Mouse (Mus musculus) right cerebral cortex, postnatal 25 days (tissue): ENCODE data around the gene Twf2.
"Not testable (repeated sequence)": the region's sequence is repeated elsewhere in the genome, so short reads cannot be mapped to it uniquely, and the experiment has no call there.

Experiments
- DNase-seq: peaks from one replicate; pipeline ENCODE4 v3.0.0; 2022

Gene Twf2

GRCm38 (mm10) chr9:106202819-106203636 is at the start of gene Twf2:
TSS of gene Twf2 (plus strand) at chr9:106203108.
- peak; percentile 93 for DNase-seq

- no peak for DNase-seq
Observed at GRCm38 (mm10) chr9:106154106-106154505, 48.8 kb upstream of the Twf2 start.

DNA sequence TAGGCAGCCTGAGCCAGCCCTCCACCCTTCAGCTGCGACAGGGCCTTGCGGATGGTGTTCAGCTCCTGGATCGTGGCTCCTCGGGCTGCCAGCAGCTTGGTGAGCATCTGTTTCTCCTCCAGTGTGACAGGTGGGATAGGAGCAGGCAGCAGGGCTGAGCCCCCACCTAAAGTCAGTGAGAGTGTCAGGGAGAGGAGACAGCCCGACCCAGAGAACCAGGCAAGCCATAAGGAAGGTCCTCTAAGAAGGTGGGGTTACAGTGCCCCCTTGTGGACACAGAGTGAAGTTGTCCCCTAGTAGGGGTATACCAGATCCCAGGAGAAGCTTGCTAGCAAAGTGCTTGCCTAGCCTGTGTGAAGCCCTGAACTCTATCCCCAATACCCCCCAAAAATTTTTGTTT is 46.5 kb upstream of the Twf2 start:
- DNase-seq, result no peak

DNA sequence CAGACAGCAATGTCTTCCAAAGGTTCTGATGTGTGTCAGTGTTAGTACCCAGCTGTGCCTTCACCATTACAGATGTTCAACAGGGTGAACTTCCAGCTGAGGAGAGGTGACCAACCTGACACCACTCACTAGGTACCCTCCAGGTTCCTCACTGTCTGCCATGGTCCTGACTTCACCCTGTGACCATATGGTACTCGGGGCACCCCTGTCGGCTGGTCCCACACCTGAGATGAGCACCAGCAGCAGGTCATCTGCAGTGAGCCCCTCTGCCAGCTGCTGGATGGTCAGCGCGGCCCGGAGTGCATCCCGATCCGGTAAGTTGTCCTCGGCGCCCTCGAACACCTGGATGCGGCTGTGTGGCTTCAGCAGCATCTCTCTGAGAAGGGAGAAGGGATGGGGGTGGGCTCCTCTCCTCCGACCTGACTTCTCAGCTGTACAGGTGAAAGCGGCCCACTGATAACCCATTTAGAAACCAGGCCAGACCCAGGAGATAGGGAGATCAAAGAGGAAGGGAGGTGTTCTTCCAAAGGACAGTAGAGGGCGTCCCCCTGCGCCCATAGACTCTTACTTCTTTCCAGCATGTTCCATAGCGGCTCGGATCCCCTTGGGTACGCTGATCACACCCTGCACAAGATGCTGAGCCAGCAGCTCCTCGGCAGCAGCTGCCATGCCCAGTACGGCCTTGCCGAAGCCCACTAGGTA is 45.8 kb upstream of the Twf2 start:
- DNase-seq, result no peak

DNA sequence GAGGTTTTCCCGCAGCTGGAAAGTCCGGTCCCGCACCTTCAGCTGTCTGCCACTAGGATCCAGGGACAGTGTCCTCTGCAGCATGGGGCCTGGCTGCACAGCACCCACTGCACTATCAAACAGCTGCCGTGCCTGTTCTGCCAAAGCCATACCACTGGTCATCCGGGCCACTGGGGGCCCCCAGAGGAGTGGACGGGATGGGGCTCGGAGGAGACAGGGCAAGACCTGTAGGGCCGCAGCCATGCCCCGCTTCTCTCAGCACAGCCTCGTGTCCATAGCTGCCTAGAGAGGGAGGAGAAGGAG is 45.3 kb upstream of the Twf2 start:
- DNase-seq, result no peak

GRCm38 (mm10) chr9:106158037-106158491 is 44.8 kb upstream of the Twf2 start, which contains the start of gene Glyctk:
TSS of gene Glyctk (minus strand) at chr9:106158138.
- DNase-seq, result no peak

DNA sequence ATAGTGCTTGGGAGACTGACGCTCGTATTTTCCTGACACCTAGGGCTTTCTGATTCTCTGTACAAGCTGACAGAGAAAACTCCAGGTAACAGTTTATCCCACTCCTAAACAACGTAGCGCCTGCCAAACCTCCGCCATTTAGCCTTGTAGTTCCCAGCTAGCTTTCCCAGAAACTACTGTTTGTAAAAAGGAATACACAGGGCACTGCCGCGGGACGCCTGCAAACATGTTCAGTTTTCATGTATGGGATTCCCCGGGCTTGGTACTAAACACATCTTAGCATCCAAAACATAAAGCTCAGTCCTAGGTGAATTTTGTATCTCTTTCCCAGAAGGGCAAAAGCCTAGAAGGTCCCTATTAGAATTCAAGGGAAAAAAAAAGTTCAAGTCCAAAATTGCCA is 43.7 kb upstream of the Twf2 start:
- DNase-seq, result no peak

GRCm38 (mm10) chr9:106159784-106160301 is 43.1 kb upstream of the Twf2 start:
- DNase-seq, result peak; percentile 90

DNA sequence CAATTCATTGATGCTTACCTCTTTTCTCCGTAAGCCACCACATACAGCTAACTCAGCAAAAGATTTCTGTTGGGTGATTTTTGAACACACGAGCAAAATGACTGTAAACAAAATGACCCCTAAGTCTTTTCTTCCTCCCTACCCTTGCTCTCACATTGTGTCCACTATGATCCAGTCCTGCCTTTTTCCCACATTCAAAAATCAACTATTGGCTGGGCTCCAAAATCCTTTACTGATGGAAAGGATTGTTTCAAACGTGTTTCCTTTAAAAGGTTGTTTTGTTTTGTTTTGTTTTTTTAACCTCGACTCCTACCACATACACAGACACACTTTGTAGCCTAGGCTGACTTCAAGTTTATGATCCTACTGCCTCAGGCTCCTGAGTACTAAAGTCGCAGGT is 42.5 kb upstream of the Twf2 start:
- DNase-seq, result no peak

DNA sequence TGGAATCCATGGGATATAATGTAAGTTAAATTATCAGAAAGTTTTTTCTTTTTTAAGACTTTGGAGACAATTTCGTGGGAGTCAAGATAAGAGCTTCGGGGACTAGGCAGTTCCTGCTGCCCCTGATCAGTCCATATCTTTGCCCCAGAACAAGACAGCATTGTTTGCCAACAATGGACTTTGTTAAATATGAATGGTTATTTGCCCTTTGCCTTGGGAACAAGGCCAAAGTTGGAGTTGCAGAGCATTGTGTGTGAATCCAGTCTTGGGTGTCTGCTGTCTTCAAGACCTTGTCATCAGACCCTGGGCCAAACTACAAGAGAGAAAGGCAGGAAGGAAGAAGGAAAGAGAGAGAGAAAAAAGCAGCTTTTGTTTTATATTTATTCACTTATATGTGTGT is 36.2 kb upstream of the Twf2 start:
- no peak for DNase-seq

- DNase-seq, result no peak
Observed at GRCm38 (mm10) chr9:106167241-106167640, 35.7 kb upstream of the Twf2 start.

DNA sequence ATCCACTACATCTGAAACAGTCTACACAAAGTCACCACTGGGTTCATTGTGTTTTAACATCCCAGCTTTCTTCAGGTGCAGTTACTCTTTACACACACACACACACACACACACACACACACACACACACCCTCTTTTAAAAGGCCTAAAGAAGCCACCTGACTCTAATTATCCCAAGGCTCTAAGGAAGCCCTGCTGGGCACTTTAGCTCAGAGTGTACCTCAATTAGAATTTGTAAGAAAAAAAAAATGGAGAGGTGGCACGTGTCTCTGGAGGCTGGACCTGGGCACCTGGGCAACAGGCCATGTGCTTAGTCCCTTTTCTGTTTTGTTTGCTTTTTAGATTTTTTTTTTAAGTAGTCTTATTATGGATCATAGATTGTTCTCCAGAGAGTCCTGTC is 35.2 kb upstream of the Twf2 start:
- DNase-seq, result no peak

DNA sequence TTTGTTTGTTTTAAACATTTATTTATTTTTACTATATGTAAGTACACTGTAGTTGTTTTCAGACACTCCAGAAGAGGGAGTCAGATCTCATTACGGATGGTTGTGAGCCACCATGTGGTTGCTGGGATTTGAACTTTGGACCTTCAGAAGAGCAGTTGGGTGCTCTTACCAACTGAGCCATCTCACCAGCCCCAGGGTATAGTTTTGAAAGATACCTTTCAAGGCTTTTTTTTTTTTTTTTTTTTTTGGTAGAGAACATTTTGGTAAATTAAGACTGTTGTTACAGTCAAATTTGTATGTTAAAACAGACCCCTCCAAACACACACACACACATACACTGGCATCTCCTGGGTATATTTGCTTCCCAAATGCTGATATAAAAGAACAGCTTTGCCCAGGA is 33.9 kb upstream of the Twf2 start:
- DNase-seq, result not testable (repeated sequence)

DNA sequence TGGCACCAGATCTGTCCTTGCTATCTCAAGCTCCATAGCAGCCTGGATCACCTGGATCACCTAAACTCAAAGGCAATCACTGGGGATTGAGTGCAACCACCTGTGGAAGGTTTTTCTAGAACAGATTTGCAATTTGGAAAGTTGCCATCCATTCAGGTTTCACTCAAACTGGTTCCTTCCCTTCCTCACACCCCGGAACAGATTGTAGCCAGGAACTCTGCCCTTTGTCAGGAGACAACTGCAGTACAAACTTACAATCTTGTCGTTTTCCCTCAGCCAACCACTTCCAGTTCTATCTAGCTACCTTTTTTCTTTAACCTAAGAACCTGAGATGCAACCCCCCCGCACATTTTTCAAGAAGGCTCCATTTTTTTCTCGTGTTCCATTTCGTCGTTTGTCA is 33.0 kb upstream of the Twf2 start:
- DNase-seq, result no peak

DNA sequence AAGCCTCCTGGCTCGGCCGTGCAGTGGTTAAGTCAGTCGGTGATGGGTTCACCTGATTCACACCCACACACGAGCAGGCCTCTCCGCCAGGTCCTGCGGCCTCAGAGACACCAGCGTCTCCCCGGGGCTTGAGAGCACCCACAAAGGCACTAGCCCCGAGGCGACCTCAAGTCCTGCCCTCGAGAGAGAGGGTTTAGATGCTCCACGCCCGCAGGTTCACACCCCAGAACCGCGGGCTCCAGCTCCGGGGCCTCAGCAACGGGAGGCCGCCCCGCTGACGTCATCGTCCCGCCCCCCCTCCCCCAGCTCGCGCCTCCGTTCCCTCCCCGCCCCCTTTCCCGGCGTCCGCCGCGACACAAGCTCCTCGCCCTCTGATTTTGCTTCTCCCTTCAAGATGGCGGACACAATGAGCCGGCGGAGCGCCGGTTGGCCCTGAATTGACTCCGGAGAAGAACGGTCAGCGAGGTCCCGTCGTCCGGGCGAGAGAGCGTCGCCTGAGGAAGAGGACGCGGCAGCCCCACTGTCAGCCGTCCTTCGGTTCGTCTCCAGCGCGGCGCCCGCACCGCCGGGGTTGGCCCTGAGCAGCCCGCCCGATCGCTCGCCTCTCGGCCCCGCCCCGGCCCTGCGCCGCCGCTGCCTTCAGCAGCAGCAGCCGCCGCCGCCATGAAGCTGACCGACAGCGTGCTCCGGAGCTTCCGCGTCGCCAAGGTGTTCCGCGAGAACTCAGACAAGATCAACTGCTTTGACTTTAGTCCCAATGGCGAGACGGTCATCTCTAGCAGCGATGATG is 32.2 kb upstream of the Twf2 start, which contains the start of gene Wdr82:
TSS of gene Wdr82 (plus strand) at position 373 of the 790 bp plus-strand sequence.
- peak; percentile 88 for DNase-seq

- DNase-seq, result peak; percentile 45
Observed at GRCm38 (mm10) chr9:106171346-106172158, 31.4 kb upstream of the Twf2 start.

- no peak for DNase-seq
Observed at GRCm38 (mm10) chr9:106172527-106172926, 30.4 kb upstream of the Twf2 start.

DNA sequence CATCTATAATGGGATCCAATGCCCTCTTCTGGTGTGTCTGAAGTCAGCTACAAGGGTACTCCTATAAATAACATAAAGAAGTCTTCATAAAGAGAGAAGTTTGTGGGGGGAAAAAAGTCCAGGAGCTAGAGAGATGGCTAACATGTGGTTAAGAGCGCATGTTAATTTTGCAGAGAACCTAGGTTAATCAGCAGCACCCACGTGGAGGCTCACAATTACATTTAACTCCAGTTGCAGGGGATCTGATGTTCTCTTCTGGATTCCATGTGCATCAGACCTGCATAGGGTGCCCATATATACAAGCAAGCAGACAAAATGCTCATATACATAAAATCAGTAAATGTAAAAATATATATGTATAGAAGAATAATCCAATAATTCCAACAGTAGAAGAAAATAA is 29.5 kb upstream of the Twf2 start:
- no peak for DNase-seq

GRCm38 (mm10) chr9:106175552-106176200 is 27.2 kb upstream of the Twf2 start:
- DNase-seq, result no peak

GRCm38 (mm10) chr9:106176769-106177168 is 26.1 kb upstream of the Twf2 start:
- DNase-seq, result no peak

- no peak for DNase-seq
Observed at GRCm38 (mm10) chr9:106177799-106178198, 25.1 kb upstream of the Twf2 start.

- no peak for DNase-seq
Observed at GRCm38 (mm10) chr9:106179454-106179853, 23.5 kb upstream of the Twf2 start.
